ENCODE assay signal across 11 mouse cellular contexts in the genomic region with DNA sequence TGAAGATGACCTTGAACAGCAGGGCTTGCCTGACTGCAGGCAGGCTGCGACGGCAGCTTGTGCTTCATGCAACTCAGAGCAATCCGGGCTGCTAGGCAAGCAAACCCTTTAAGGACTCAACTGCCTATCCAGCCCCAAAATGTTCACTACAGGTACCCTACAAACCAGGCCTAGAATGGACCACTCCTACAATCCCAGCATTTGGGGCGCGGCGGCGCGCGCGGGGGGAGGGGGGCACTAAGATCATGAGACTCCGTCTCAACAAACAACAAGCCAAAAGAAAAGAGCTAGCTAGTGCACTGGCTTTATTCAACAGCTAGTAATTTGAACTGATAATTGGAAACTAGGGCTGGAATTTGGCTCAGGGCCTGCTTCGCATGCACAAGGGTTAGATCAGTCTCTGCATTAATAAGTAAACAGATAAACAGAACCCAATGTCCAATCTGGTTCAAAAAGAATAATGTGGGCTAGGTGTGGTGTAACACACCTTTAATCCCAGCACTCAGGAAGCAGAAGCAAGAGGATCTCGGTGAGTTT.
DNase-seq lines count a peak whose midpoint lies in the region; ATAC-seq lines count a peak whose summit lies in the region.
"Had no signal": no experiment of that assay in that cellular context is flagged by ENCODE, and none has a peak within 500 bp of the region (broad histone marks: within the 10 kb centered on the region; RNA-seq: fewer than 3 reads in every experiment).

No protein-coding gene starts in this region.

- H3K36me3 ChIP-seq in heart, embryonic 16.5 days (ENCODE audit: control insufficient read depth, insufficient read depth) = peaks cover 3% of the 10 kb centered on the region
- H3K36me3 ChIP-seq in forebrain, embryonic 16.5 days (ENCODE audit: control insufficient read depth, insufficient read depth) = no peaks in the 10 kb centered on the region
- peaks cover 6% of the 10 kb centered on the region; the same call in 1 of the 2 replicates for H3K36me3 ChIP-seq in limb, embryonic 10.5 days

- no peak overlapping the region for H3K4me3 ChIP-seq in heart, embryonic 16.5 days (ENCODE audit: low read length)
- H3K4me3 ChIP-seq in forebrain, embryonic 16.5 days (replicated peaks; ENCODE audit: low read length) = no peak overlapping the region
- no peak overlapping the region for H3K4me3 ChIP-seq in limb, embryonic 10.5 days
- H3K4me3 ChIP-seq: heart, embryonic 15.5 days; liver, embryonic 13.5 days had no signal

- 0 out of 2 replicates have a peak, but pooled peaks cover 5% of the 10 kb centered on the region for H3K4me1 ChIP-seq in heart, embryonic 16.5 days (ENCODE audit: control insufficient read depth, insufficient read depth, low read length)
- peaks cover 19% of the 10 kb centered on the region for H3K4me1 ChIP-seq in forebrain, embryonic 16.5 days (replicated peaks; ENCODE audit: control insufficient read depth, insufficient read depth, low read length)
- peaks cover 37% of the 10 kb centered on the region for H3K4me1 ChIP-seq in limb, embryonic 10.5 days

- H3K4me2 ChIP-seq in heart, embryonic 16.5 days (ENCODE audit: low read depth, low read length) = no peak overlapping the region
- no peak overlapping the region for H3K4me2 ChIP-seq in forebrain, embryonic 16.5 days (ENCODE audit: low read length)
- H3K4me2 ChIP-seq: heart, embryonic 15.5 days; liver, embryonic 13.5 days had no signal

- DNase-seq in heart, adult 11 months = no peak
- peak; percentile 69 for DNase-seq in R1 (ENCODE audit: low read depth, low spot score)
- no peak for DNase-seq in limb, embryonic 10.5 days (ENCODE audit: low spot score)
- no peak for DNase-seq in right cerebral cortex, postnatal 25 days
- DNase-seq in heart, postnatal 4 days = no peak
- DNase-seq in spleen, postnatal 36 days (ENCODE audit: low spot score in 2 of 2) = no peak
- DNase-seq: liver, embryonic 13.5 days; right cerebral cortex, postnatal 4 days had no signal

- no peaks in the 10 kb centered on the region for H3K27me3 ChIP-seq in heart, embryonic 16.5 days (ENCODE audit: control insufficient read depth, insufficient read depth, low read length)
- no peaks in the 10 kb centered on the region for H3K27me3 ChIP-seq in forebrain, embryonic 16.5 days (replicated peaks; ENCODE audit: control insufficient read depth, insufficient read depth, low read length)
- no peaks in the 10 kb centered on the region for H3K27me3 ChIP-seq in limb, embryonic 10.5 days (ENCODE audit: low read depth, poor library complexity, severe bottlenecking)
- H3K27me3 ChIP-seq: heart, embryonic 15.5 days; liver, embryonic 13.5 days had no signal

- 77% methylated on average over 13 of the region's 13 CpGs for WGBS in heart, embryonic 16.5 days
- 51% methylated on average over 13 of the region's 13 CpGs for WGBS in forebrain, embryonic 16.5 days
- WGBS in limb, embryonic 10.5 days = 91% methylated on average over 13 of the region's 13 CpGs

- no peak for ATAC-seq in heart, embryonic 16.5 days (replicated peaks; ENCODE audit: extremely low read depth, insufficient read depth, low FRiP score)
- ATAC-seq in forebrain, embryonic 16.5 days = no peak

- no peaks in the 10 kb centered on the region for H3K9me3 ChIP-seq in heart, embryonic 16.5 days (replicated peaks; ENCODE audit: control insufficient read depth, low read length)
- no peaks in the 10 kb centered on the region for H3K9me3 ChIP-seq in forebrain, embryonic 16.5 days (ENCODE audit: control insufficient read depth, low read length)
- no peaks in the 10 kb centered on the region for H3K9me3 ChIP-seq in limb, embryonic 10.5 days (replicated peaks)
- H3K9me3 ChIP-seq: heart, embryonic 15.5 days; liver, embryonic 13.5 days had no signal

- H3K27ac ChIP-seq in heart, embryonic 16.5 days (ENCODE audit: low read length) = peak overlapping the region; percentile 1; the same call in 1 of the 2 replicates
- H3K27ac ChIP-seq in forebrain, embryonic 16.5 days (ENCODE audit: low read length) = peak overlapping the region; percentile 30; the same call in 1 of the 2 replicates
- H3K27ac ChIP-seq in limb, embryonic 10.5 days = peak overlapping the region; percentile 86; the same call in 1 of the 2 replicates
- H3K27ac ChIP-seq: liver, embryonic 13.5 days had no signal

- H3K9ac ChIP-seq in heart, embryonic 16.5 days (ENCODE audit: low read length) = no peak overlapping the region
- H3K9ac ChIP-seq in forebrain, embryonic 16.5 days (replicated peaks; ENCODE audit: low read depth, low read length) = no peak overlapping the region
- H3K9ac ChIP-seq: heart, embryonic 15.5 days; liver, embryonic 13.5 days had no signal

Comparison
In these comparisons a context has a peak if more than half of its experiments do, and no peak if none do; other contexts are left out.
1. H3K27ac ChIP-seq: peak in every context shown above with its lines; median percentile 86 in limb, embryonic 10.5 days; 30 in forebrain, embryonic 16.5 days; 1 in heart, embryonic 16.5 days.